In genomic region chr10:82909382-82909781, GRCm38 (mm10) we compare ENCODE assay signal across 8 mouse cellular contexts. TPM values are rescaled to one million over a fixed set of nuclear protein-coding genes. Genes with fewer than 3 reads are reported as not detected.
DNase-seq lines count a peak whose midpoint lies in the region; ATAC-seq and TF ChIP-seq lines count a peak whose summit lies in the region.

No protein-coding gene starts in this region.

- H3K27me3 ChIP-seq in intestine, postnatal 0 days (replicated peaks; ENCODE audit: control insufficient read depth, insufficient read depth, low read length) = 0 out of 2 replicates have a peak, but pooled peaks cover 5% of the 10 kb centered on the region
- H3K27me3 ChIP-seq in limb, embryonic 10.5 days (ENCODE audit: low read depth, poor library complexity, severe bottlenecking) = 0 out of 2 replicates have a peak, but pooled peaks cover 8% of the 10 kb centered on the region
- no peaks in the 10 kb centered on the region for H3K27me3 ChIP-seq in midbrain, embryonic 16.5 days (ENCODE audit: control insufficient read depth, insufficient read depth, low read depth, low read length)

- H3K9me3 ChIP-seq in intestine, postnatal 0 days (ENCODE audit: control insufficient read depth) = no peaks in the 10 kb centered on the region
- H3K9me3 ChIP-seq in limb, embryonic 10.5 days (replicated peaks) = no peaks in the 10 kb centered on the region
- no peaks in the 10 kb centered on the region for H3K9me3 ChIP-seq in midbrain, embryonic 16.5 days (replicated peaks; ENCODE audit: control insufficient read depth, low read length, poor library complexity, severe bottlenecking)

- WGBS in intestine, postnatal 0 days = 14% methylated on average over 9 of the region's 9 CpGs
- 17% methylated on average over 9 of the region's 9 CpGs for WGBS in limb, embryonic 10.5 days
- whole genome bisulfite sequencing in midbrain, embryonic 16.5 days = 13% methylated on average over 9 of the region's 9 CpGs

- H3K9ac ChIP-seq in intestine, postnatal 0 days (ENCODE audit: low read depth, low read length) = no peak overlapping the region
- H3K9ac ChIP-seq in midbrain, embryonic 16.5 days (ENCODE audit: low read depth, low read length) = no peak overlapping the region

- H3K4me3 ChIP-seq in intestine, postnatal 0 days (ENCODE audit: low read depth, low read length) = no peak overlapping the region
- no peak overlapping the region for H3K4me3 ChIP-seq in limb, embryonic 10.5 days
- no peak overlapping the region for H3K4me3 ChIP-seq in midbrain, embryonic 16.5 days (ENCODE audit: low read depth, low read length)

- no peaks in the 10 kb centered on the region for H3K36me3 ChIP-seq in intestine, postnatal 0 days (ENCODE audit: control insufficient read depth, insufficient read depth)
- H3K36me3 ChIP-seq in limb, embryonic 10.5 days = no peaks in the 10 kb centered on the region
- no peaks in the 10 kb centered on the region for H3K36me3 ChIP-seq in midbrain, embryonic 16.5 days (ENCODE audit: control insufficient read depth, insufficient read depth, low read length)

- no peak overlapping the region for H3K27ac ChIP-seq in intestine, postnatal 0 days (ENCODE audit: low read depth, low read length)
- no peak overlapping the region for H3K27ac ChIP-seq in limb, embryonic 10.5 days
- H3K27ac ChIP-seq in midbrain, embryonic 16.5 days (ENCODE audit: low read length) = no peak overlapping the region

- no peak for ATAC-seq in intestine, postnatal 0 days
- ATAC-seq in midbrain, embryonic 16.5 days = peak; percentile 60

- H3K4me2 ChIP-seq in intestine, postnatal 0 days (replicated peaks; ENCODE audit: low read depth) = 0 out of 2 replicates have a peak overlapping the region, but pooled peaks have one; percentile 17
- peak overlapping the region; percentile 46 for H3K4me2 ChIP-seq in midbrain, embryonic 16.5 days (ENCODE audit: low read length)

- peak; percentile 3 to 47 for DNase-seq in urinary bladder, adult 18-20 months (ENCODE audit: low spot score in 2 of 2)
- no peak for DNase-seq in urinary bladder, postnatal 10 days (ENCODE audit: low spot score)
- peak; percentile 57 to 65 for DNase-seq in cerebellum, postnatal 4 days (ENCODE audit: low spot score in 2 of 2)
- DNase-seq in gastrocnemius, adult 8-10 months (ENCODE audit: low spot score in 2 of 2) = peak; percentile 26 to 32
- DNase-seq in limb, embryonic 10.5 days (ENCODE audit: low spot score) = peak; percentile 72
- peak; percentile 58 to 79 for DNase-seq in spleen, postnatal 10 days (ENCODE audit: low spot score in 2 of 2)

- TF ChIP-seq CTCF in intestine, postnatal 0 days (IDR thresholded peaks at IDR 0.05; ENCODE audit: low read depth) = peak; percentile 89

- H3K4me1 ChIP-seq in intestine, postnatal 0 days (replicated peaks; ENCODE audit: control insufficient read depth, insufficient read depth, low read length) = no peaks in the 10 kb centered on the region; the same call in 1 of the 2 replicates
- peaks cover 10% of the 10 kb centered on the region for H3K4me1 ChIP-seq in limb, embryonic 10.5 days
- no peaks in the 10 kb centered on the region for H3K4me1 ChIP-seq in midbrain, embryonic 16.5 days (ENCODE audit: control insufficient read depth, insufficient read depth, low read length)

RNA-seq across cellular contexts. Expression of gene Eid3, which starts 43.0 kb away (rescaled TPM):
- total RNA-seq in gastrocnemius, adult 8-10 months (2022) = 1 to 10 TPM in 2 of 4 experiments, under 1 TPM in 2; 0.63 to 1.1 (median 1.0) TPM
- 0.17 and 0.38 TPM in 2 replicates for polyA plus RNA-seq in intestine, postnatal 0 days (2015; fragmentation: Nextera tagmentation; extraction: Ambion mirVana)
- polyA plus RNA-seq in limb, embryonic 10.5 days (2016; fragmentation: Nextera tagmentation; extraction: Ambion mirVana) = 0.56 and 0.63 TPM in 2 replicates
- 0.36 and 0.42 TPM in 2 replicates for polyA plus RNA-seq in midbrain, embryonic 16.5 days (2015; fragmentation: Nextera tagmentation; extraction: Ambion mirVana)
